Comparison of ENCODE assay signal across 19 mouse cellular contexts in the genomic region with DNA sequence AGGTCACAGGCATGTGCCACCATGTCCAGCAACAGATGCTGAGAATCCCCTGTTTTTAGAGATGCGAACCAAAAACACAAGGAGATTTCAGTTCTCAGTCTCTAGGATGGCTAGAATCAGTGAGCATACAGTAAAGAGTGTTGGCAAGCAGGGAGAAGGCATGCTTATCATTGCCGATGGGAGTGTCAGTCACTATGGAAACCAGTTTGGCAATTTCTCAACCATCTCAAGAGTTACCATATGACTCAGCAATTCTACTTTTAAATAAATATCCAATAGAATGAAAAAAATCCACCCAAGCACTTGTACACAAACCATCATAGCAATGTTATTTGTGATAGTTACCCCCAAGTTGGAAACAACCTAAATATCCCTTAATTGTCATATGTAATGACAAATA. TPM values are rescaled to one million over a fixed set of nuclear protein-coding genes. Genes with fewer than 3 reads are reported as not detected.
DNase-seq lines count a peak whose midpoint lies in the region; ATAC-seq and TF ChIP-seq lines count a peak whose summit lies in the region.
"Had no signal": no experiment of that assay in that cellular context is flagged by ENCODE, and none has a peak within 500 bp of the region (broad histone marks: within the 10 kb centered on the region; RNA-seq: fewer than 3 reads in every experiment).

No protein-coding gene starts in this region.

- no peak overlapping the region for H3K27ac ChIP-seq in forebrain, embryonic 14.5 days (ENCODE audit: low read depth, low read length)
- no peak overlapping the region for H3K27ac ChIP-seq in forebrain, embryonic 10.5 days
- H3K27ac ChIP-seq in lung, postnatal 0 days (ENCODE audit: low read length), result no peak overlapping the region
- H3K27ac ChIP-seq in heart, embryonic 12.5 days (ENCODE audit: poor library complexity, severe bottlenecking), result no peak overlapping the region
- H3K27ac ChIP-seq: embryonic facial prominence, embryonic 12.5 days; forebrain, embryonic 13.5 days; heart, embryonic 15.5 days; hindbrain, embryonic 10.5 days; intestine, embryonic 15.5 days; macrophage had no signal

- no peaks in the 10 kb centered on the region for H3K36me3 ChIP-seq in forebrain, embryonic 14.5 days (ENCODE audit: control insufficient read depth, insufficient read depth, low read length)
- no peaks in the 10 kb centered on the region for H3K36me3 ChIP-seq in forebrain, embryonic 10.5 days (replicated peaks)
- no peaks in the 10 kb centered on the region for H3K36me3 ChIP-seq in lung, postnatal 0 days (ENCODE audit: insufficient read depth, low read length)
- no peaks in the 10 kb centered on the region for H3K36me3 ChIP-seq in heart, embryonic 12.5 days
- H3K36me3 ChIP-seq: embryonic facial prominence, embryonic 12.5 days; heart, embryonic 15.5 days; hindbrain, embryonic 10.5 days; intestine, embryonic 15.5 days had no signal

- peak; percentile 71 for DNase-seq in forebrain, embryonic 14.5 days (ENCODE audit: low spot score)
- DNase-seq in forebrain, embryonic 10.5 days (ENCODE audit: extremely low spot score, low spot score), result no peak
- peak; percentile 6 for DNase-seq in lung, postnatal 0 days (ENCODE audit: low spot score)
- DNase-seq in lung, postnatal 14 days, result no peak
- peak; percentile 96 for DNase-seq in NIH3T3 (ENCODE audit: low read depth)
- peak; percentile 29 for DNase-seq in telencephalon, adult 2 months (ENCODE audit: low read depth, low spot score)
- DNase-seq in right cerebral cortex, postnatal 25 days, result no peak
- DNase-seq: cerebellum, adult 11-12 months; kidney, postnatal 10 days; midbrain, embryonic 14.5 days; thymus, postnatal 14 days had no signal

- TF ChIP-seq EP300 in lung, postnatal 0 days (IDR thresholded peaks at IDR 0.05), result no peak

- no peak for TF ChIP-seq CTCF in lung, postnatal 0 days (IDR thresholded peaks at IDR 0.05)

- WGBS in forebrain, embryonic 14.5 days, result 74% methylated on average over 2 of the region's 2 CpGs
- WGBS in forebrain, embryonic 10.5 days, result 89% methylated on average over 2 of the region's 2 CpGs
- WGBS in lung, postnatal 0 days, result 56% methylated on average over 2 of the region's 2 CpGs
- WGBS in heart, embryonic 12.5 days, result 81% methylated on average over 2 of the region's 2 CpGs

- no peaks in the 10 kb centered on the region for H3K27me3 ChIP-seq in forebrain, embryonic 14.5 days (replicated peaks; ENCODE audit: control insufficient read depth, insufficient read depth, low read length)
- no peaks in the 10 kb centered on the region for H3K27me3 ChIP-seq in forebrain, embryonic 10.5 days (ENCODE audit: poor library complexity, severe bottlenecking)
- H3K27me3 ChIP-seq in lung, postnatal 0 days (replicated peaks; ENCODE audit: insufficient read depth, low read length), result no peaks in the 10 kb centered on the region
- peaks cover 3% of the 10 kb centered on the region; the same call in 1 of the 2 replicates for H3K27me3 ChIP-seq in heart, embryonic 12.5 days (replicated peaks)
- H3K27me3 ChIP-seq: embryonic facial prominence, embryonic 12.5 days; forebrain, embryonic 13.5 days; heart, embryonic 15.5 days; intestine, embryonic 15.5 days had no signal

- no peak overlapping the region for H3K9ac ChIP-seq in forebrain, embryonic 14.5 days (ENCODE audit: low read length)
- H3K9ac ChIP-seq in lung, postnatal 0 days (replicated peaks; ENCODE audit: low read depth), result no peak overlapping the region
- H3K9ac ChIP-seq in heart, embryonic 12.5 days, result no peak overlapping the region
- H3K9ac ChIP-seq: embryonic facial prominence, embryonic 12.5 days; forebrain, embryonic 13.5 days; heart, embryonic 15.5 days; intestine, embryonic 15.5 days had no signal

- no peak overlapping the region for H3K4me3 ChIP-seq in forebrain, embryonic 14.5 days (ENCODE audit: low read depth, low read length)
- no peak overlapping the region for H3K4me3 ChIP-seq in forebrain, embryonic 10.5 days
- H3K4me3 ChIP-seq in lung, postnatal 0 days (ENCODE audit: low read depth, low read length), result no peak overlapping the region
- H3K4me3 ChIP-seq in heart, embryonic 12.5 days, result no peak overlapping the region
- H3K4me3 ChIP-seq: embryonic facial prominence, embryonic 12.5 days; forebrain, embryonic 13.5 days; heart, embryonic 15.5 days; hindbrain, embryonic 10.5 days; intestine, embryonic 15.5 days had no signal

- no peaks in the 10 kb centered on the region for H3K9me3 ChIP-seq in forebrain, embryonic 14.5 days (replicated peaks; ENCODE audit: control insufficient read depth, low read length)
- H3K9me3 ChIP-seq in forebrain, embryonic 10.5 days, result no peaks in the 10 kb centered on the region
- no peaks in the 10 kb centered on the region for H3K9me3 ChIP-seq in lung, postnatal 0 days (ENCODE audit: low read length)
- H3K9me3 ChIP-seq in heart, embryonic 12.5 days (replicated peaks), result no peaks in the 10 kb centered on the region
- H3K9me3 ChIP-seq: embryonic facial prominence, embryonic 12.5 days; forebrain, embryonic 13.5 days; heart, embryonic 15.5 days; hindbrain, embryonic 10.5 days; intestine, embryonic 15.5 days had no signal

- no peak overlapping the region for H3K4me2 ChIP-seq in forebrain, embryonic 14.5 days (ENCODE audit: low read length)
- no peak overlapping the region for H3K4me2 ChIP-seq in lung, postnatal 0 days (replicated peaks; ENCODE audit: low read depth, low read length)
- no peak overlapping the region for H3K4me2 ChIP-seq in heart, embryonic 12.5 days
- H3K4me2 ChIP-seq: embryonic facial prominence, embryonic 12.5 days; forebrain, embryonic 13.5 days; heart, embryonic 15.5 days; intestine, embryonic 15.5 days; liver, embryonic 11.5 days had no signal

- no peak for ATAC-seq in forebrain, embryonic 14.5 days
- no peak for ATAC-seq in lung, postnatal 0 days
- ATAC-seq in heart, embryonic 12.5 days (ENCODE audit: insufficient number of reproducible peaks, low FRiP score), result no peak
- ATAC-seq: forebrain, embryonic 13.5 days; intestine, embryonic 15.5 days had no signal

- H3K4me1 ChIP-seq in forebrain, embryonic 14.5 days (ENCODE audit: control insufficient read depth, insufficient read depth, low read length), result no peaks in the 10 kb centered on the region; the same call in 1 of the 2 replicates
- H3K4me1 ChIP-seq in forebrain, embryonic 10.5 days, result no peaks in the 10 kb centered on the region
- no peaks in the 10 kb centered on the region for H3K4me1 ChIP-seq in lung, postnatal 0 days (ENCODE audit: insufficient read depth, low read depth, low read length)
- no peaks in the 10 kb centered on the region for H3K4me1 ChIP-seq in heart, embryonic 12.5 days (replicated peaks)
- H3K4me1 ChIP-seq: embryonic facial prominence, embryonic 12.5 days; heart, embryonic 15.5 days; hindbrain, embryonic 10.5 days; intestine, embryonic 15.5 days had no signal

RNA-seq across cellular contexts. Expression of a gene that starts 22.2 kb away (rescaled TPM):
- 105 and 108 TPM in 2 replicates for polyA plus RNA-seq in forebrain, embryonic 14.5 days (2014; fragmentation: Nextera tagmentation; extraction: Ambion mirVana)
- 59.7 and 63.3 TPM in 2 replicates for polyA plus RNA-seq in forebrain, embryonic 10.5 days (2016; fragmentation: Nextera tagmentation; extraction: Ambion mirVana)
- polyA plus RNA-seq in lung, postnatal 0 days (2015; fragmentation: Nextera tagmentation; extraction: Ambion mirVana), result 33.2 and 37.1 TPM in 2 replicates
- polyA plus RNA-seq in heart, embryonic 12.5 days (2016; fragmentation: Nextera tagmentation; extraction: Ambion mirVana), result 33.5 and 35.2 TPM in 2 replicates

Comparison
In these comparisons a context has a peak if more than half of its experiments do, and no peak if none do; other contexts are left out.
1. DNase-seq: peak in forebrain, embryonic 14.5 days (single experiment), lung, postnatal 0 days (single experiment), NIH3T3 (single experiment) and telencephalon, adult 2 months (single experiment); none in forebrain, embryonic 10.5 days (single experiment), lung, postnatal 14 days (single experiment) and right cerebral cortex, postnatal 25 days (single experiment).